Mouse (Mus musculus) mesoderm, embryonic 11.5 days (tissue): ENCODE measurements around the gene Nceh1.

Source experiments
- DNase-seq: peaks from one replicate; pipeline ENCODE4 v3.0.0-alpha.2; 2012; ENCODE audit warnings: low read depth, low spot score

The Nceh1 gene

DNA sequence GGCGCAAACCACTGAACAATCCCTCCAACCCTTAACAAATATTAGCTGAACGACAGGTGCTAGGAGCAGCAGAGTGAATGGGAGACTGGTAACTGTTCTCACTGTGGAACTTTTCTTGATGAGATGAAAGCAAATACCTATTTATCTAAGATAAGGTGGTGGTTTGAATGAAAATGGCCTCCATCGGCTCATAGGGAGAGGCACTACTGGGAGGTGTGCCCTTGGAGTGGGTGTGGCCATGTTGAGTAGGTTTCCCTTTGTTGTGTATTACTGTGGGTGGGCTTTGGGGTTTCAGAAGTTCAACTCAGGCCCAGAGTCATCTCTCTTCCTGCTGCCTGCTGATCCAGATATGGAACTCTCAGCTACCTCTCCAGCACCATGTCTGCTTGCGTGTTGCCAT lies 8.1 kb downstream of the Nceh1 start:
- no peak for DNase-seq

DNA sequence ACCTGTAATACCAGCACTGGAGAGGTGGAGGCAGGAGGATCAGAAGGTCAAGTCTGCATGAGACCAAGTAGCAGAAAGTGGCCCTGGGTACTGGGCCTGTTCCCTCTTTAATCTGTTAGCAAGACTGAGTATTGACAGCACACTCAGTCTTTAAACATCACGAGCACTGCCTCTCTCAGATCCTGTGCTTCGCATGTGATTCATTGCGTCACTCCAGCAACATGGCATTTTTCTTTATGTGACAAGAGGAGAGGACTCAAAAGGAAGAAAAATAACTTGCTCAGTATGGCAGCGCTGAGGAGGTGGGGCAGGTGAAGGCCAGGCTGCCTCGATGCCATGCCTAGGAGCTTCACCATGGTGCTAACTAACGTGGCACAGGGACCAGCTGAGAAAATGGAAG lies 9.1 kb downstream of the Nceh1 start:
- no peak for DNase-seq

DNA sequence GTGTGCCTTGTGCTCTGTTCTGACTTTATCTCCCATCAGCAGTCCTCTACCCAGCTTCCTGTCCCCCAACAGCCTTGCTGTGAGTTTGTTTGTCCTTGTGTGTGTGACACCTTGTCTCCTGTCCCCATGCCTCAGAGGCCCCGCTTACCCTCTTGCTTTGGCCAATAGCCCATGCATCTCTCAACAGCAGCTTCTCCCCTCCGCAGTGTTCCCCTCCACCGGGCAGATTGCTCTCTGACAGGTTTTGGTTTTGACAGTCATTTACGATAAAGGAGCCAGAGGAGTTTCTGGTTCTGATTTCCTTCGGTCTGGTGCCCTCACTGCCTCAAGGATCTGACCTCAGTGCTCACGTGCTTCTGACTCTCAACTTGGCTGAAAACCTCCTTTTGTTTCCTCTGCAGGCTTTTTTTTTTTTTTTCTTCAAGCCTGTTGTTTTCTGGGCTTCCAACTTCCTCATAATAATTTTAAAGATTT lies 11.1 kb downstream of the Nceh1 start:
- no peak for DNase-seq

DNA sequence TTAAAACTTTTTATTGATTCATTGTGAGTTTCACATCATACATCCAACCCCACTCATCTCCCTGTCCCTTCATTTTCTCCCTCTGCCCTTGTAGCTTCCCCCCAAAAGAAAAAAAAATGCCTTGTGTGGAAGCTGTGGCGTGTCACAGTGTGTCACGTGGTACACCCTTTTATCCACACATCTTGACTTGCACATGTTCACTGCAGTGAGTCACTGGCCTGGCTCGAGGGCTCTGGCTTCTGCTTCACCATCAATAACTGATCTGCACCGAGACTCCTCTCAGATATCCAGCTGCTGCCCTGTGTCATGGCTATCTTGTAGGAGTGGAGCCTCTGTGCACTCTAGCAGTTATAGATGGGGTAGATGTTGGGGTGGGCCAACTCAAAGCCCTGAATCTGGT lies 12.4 kb downstream of the Nceh1 start:
- DNase-seq: no peak

DNA sequence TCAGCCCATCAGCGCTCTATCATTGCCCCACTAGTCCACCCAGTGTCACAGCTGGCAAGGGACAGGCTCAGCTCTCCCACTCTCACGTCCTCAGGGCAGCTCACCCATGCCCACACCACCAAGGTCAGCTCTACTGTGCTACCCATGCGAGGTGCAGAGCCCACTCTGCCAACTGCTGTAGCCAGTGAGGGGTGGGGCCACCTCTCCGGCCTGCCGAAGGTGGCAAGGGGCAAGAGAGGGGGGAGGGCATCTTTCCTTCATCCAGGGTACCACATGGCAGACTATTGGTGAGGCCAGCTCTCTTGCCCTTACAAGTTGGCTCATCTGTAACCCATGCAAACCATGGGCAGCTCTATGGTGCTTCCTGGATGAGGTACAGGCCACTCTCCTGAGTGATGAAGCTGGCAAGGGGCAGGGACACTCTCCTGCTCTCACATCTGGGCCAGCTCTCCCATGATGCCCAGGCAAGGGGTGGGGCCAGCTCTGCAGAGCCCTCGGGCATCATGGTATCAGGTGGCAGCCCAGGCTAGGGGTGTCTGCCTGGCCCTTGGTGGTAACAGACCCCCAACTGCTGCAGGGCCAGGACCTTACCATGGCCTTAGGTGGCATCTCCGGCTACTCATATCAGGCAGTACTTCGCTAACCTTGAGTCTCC lies 12.9 kb downstream of the Nceh1 start:
- DNase-seq: no peak

DNA sequence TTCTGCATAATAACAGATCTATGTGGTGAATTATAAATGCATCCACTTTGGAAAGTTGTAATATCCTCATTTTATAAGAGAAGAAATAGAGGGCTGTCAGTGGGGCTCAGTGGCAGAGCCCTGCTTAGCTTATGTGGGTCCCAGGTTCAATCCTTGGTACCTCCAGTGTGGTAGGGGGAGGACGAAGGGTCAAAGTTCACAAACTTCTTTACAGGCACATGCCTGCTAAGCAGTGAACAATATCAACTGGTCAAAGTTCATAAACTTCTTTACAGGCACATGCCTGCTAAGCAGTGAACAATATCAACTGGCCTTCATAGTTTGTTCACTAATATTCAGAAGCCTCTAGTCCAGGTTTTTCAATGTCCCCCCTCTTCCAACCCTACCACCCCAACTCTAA lies 13.8 kb downstream of the Nceh1 start:
- no peak for DNase-seq

DNA sequence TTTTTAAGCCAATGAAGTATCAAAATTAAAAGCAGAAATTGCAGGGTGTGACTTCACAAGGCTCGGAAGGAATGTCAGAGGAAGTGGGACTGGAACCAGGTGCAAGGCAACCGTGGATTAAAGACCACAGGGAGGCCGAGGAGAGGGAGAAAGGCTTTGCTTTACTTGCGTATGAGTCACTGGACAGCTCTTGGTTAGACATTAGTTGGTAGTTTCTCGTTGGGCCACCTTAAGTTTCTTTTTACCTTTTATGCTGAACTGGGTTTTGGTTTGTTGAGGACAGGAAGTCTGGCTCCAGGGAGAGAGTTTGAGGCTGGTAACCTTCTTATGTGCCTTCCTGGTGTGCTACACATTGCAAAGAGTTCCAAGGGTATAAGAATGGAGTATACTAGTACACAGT lies 15.1 kb downstream of the Nceh1 start:
- no peak for DNase-seq

DNA sequence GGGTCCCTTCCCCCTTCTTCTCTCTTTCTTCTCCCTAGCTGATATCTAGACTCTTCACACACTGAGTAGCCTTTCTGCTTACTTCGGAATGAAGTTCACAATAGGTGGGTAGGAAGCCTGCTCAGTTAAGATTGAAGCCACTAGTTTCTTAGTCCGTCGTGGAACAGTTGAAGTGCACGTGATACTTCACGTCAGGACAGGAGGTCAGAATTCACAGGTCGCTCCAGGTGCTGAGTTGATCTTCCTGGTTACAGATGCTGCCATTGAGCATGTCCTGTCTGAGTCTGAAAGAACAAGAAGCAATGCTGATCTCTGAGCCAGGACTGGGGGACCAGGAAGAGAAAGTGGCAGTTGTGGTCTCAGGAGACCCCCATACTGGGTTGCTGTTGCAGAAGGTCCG lies 16.4 kb downstream of the Nceh1 start:
- DNase-seq: no peak

DNA sequence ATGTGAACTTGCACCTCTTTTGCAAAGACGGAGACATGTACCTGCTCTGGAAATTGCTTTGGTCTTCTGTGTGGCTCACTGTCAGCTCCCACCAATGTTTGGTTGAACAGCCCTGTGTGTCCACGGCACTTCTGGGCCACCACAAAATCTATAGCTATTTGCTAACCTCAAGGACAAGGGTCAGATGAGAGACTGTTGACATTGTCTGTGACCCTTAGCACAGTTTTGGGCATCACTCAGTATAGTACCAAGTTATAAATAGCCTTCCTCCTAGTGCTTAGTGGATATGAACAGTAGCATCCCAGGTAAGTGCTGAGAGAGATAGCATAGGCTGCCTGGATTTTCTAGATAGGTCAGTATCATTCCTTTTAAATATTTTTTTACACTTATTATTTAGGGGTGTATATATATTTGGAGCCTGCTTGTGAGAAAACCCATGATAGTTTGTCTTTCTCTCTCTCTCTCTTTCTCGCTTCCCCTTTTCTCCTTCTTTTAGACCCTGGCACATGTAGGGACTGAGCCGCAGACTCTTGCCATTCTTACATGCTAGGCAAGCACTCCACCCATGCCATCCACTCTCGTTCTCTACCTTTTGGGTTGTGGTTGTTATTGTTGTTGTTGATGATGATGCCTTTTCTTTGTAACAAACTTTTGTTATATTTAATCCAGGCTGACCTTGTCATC lies 19.1 kb downstream of the Nceh1 start:
- no peak for DNase-seq

DNA sequence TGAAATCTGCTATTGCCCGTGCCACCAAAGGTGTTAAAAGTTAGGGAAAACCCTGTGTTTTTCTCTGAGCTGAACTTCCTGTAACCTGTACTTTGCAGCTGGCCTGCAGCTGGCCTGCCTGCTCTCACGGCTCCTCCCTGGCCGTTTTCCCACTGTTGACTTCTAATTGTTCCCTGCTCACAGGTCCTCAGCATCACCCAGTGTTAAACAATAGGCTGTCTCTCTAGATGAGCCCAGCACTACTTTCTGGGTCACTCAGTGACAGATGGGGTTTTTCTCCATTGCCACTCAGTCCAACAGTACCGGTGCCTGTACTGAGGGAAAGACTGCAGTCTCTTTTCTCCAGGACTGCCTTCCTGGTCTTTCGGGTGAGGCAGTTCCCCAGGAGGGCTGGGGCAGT lies 22.3 kb downstream of the Nceh1 start:
- DNase-seq: no peak

DNA sequence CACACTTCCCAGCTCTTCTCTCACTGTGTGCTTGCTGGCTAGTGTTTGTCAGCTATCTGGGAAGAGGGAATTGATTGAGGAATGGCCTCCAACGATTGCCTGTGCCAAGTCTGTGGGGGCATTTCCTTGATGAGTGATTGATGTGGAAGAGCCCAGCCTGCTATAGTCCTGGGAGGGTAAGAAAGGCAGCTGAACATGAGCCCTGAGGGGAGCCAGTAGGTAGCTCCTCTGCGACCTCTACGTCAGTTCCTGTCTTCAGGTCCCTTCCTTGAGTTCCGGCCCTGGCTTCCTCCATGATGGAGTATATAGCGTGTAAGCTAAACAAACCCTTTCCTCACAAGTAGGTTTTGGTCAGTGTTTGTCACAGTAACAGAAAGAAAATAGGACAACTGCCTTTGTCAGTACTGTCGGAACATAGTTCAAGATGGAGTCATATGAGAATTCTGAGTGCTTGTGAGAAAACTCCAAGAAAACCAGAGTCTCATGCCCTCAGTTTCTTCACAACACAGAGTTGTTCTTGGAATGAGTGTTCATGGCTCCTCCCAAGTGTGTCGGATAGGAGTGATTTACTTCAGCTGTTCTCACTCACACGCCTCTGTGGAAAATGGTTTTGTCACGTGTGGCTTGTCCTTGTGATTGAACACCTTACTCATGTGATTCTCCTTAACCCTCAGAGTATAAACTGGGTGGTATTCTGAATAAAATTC lies 22.9 kb downstream of the Nceh1 start:
- no peak for DNase-seq

DNA sequence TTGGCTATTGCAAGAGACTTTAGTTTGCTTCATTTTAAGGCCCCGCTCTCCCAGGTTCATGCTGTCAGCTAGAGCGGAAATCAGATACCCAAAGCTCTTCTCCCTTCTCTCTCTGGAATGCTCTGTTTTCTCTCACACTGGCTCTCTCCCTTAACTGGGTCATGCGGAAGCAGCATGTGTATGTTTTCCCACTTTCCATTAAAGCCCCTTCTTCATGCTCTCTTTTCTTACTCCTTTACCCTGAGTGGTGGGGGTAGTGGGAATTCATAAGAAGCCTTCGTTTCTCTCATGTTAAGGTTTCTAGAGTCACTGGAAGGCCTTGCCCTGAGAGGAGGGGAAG lies 23.4 kb downstream of the Nceh1 start:
- no peak for DNase-seq

DNA sequence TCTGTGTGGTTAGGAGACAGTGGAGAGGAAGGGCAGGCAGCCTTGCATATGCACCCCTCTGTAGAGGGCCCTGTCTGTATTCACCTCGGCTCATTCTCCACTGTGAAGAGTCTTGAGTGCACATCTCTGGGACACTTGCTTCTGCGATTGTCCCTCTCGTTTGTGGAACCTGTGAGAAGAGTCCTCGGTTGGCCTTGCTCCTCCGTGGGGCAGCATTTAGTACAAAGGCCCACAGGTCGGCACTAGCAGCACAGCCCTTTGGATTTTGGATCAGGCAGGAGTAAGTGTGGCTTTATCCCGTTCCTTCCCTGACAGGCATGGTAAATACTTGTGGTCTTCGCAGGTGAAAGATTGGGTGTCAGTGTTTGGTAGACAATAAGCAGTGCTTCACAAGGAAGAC lies 23.8 kb downstream of the Nceh1 start:
- no peak for DNase-seq

DNA sequence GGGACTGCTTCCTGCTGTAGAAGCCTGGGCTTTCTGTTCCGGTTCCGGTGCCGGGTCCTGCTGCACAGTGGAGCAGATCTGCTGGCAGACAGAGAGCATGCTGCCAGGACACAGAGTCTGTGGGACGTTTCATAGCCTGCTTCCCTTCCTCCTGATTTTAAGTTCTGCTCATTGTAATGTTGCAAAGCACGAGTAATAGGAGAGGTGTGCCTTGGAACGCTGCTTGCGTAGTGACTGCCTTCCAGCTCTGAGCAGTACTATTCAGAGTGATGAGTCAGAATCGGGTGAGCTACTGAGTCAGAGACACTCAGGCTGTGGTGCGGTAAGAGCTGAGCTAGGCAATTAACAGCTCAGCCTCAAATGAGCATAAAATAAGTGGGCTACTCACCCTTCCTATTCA lies 26.9 kb downstream of the Nceh1 start:
- no peak for DNase-seq

DNA sequence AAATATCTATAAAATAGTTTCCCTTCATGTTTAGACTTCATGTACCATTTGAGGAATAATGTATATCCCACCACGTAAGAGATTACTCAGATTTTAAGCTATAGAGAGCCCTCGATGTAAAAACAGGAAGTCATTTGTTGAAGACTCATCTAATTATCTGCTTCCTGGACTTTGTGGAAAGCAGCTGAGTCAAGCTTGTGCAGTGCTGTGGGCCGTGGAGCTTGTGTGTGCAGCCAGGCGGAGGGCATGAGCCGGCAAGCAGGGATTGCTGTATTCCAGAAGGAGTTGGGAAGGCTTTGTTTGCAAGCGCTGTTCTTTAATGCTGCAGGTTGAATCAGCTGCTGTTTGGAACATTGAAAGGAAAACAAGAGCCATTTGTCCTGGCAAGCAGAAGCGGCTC lies 27.5 kb downstream of the Nceh1 start:
- no peak for DNase-seq

DNA sequence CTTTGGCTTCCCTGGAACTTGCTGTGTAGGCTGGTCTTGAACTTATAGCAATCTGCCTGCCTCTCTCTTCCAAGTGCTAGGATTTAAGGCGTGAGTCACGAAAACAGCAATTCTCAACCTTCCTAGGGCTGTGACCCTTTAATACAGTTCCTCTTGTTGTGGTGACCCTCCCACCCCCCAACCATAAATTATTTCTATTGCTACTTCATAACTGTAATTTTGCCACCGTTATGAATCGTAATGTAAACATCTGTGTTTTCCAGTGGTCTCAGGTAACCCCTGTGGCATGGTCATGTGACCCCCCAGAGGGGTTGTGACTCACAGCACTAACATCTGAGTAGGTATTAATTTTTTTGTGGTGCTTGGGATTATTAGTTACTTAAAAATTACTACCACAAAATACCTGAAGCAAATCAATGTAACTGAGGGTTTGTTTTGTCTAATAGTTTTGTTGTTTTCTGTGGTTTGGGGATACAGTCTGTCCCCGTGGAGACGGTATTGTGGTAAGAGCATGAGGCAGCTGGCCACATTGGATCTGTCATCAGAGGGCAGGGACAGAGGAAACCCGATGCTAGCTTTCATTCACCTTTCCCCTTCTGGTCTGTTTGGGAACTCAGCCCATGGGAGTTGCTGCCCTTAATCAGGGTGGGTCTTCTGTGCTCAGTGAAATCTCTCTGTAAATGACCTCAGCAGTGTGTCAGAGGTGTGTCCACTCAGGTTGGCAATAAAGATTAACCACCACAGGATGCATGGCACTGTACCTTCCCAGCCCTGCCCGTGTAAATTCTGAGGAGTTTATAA lies 31.5 kb downstream of the Nceh1 start:
- DNase-seq: no peak

DNA sequence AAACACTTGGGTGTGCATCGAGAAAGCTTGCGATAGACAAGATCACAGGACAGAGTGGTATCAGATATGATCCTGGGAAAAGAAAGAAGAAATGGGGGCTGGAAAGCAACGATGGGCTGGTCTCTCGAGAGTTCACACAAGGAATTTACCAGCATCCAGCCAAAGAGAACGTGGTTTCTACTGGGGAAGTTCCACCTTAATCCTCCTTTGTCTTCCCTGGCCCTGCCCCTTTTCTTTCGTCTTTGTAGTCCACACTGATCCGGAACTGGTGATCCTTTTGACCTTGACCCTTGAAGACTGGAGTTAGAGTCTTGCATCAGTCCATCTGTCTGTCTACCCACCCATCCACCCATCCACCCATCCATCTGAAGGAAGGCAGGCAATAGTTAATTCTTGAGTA lies 34.6 kb downstream of the Nceh1 start:
- no peak for DNase-seq

DNA sequence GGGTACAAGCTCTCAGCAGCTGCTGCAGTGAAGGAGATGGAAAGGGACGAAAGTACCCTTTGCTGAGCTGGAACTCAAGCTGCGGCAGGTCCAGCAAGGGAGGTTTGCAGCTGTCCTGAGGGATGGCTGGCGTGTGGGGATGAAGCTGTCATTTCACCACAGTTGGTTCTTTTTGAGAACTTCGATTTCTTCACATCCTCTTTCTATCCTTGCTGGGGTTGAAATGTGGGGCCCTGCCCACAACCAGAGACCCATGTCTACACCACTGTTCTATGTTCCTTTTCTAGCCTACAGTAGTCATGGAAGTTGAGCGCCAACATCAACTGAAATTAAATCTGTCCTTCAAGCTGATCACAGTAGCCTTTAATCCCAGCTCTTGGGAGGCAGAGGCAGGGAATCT lies 35.8 kb downstream of the Nceh1 start:
- no peak for DNase-seq

DNA sequence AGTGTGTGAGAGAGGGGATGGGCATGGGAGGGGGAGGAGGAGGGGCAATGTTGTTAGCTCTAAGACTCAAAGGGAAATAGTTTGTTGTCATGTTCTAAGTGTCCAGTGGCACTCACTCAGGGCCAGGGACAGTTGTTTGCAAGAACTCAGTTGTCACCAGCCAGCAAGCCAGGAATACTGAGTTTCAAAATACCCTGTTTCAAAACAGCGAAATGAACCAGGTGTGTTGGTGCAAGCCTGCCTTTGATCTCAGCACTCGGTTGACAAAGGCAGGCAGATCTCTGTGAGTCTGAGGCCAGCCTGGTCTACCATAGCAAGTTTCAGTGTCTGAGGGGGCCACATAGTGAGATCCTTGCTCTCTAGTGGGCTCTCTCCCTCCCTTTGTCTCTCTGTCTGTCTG lies 39.3 kb downstream of the Nceh1 start:
- no peak for DNase-seq

DNA sequence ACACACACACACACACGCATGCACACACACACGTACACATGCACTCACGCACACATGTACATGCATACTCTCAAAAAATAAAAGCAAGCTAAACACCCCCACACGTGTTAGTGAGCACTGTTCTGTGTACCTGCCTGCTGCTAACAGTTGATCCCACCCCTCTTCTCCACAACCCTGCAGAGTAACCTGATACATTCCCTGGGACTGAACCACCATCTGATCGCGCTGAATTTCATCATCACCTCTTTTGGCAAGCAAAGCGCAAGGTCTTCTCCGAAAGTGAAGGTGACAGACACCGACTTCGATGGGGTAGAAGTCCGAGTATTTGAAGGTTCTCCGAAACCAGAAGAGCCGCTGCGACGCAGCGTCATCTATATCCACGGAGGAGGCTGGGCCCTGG lies 39.7 kb downstream of the Nceh1 start:
- no peak for DNase-seq

DNA sequence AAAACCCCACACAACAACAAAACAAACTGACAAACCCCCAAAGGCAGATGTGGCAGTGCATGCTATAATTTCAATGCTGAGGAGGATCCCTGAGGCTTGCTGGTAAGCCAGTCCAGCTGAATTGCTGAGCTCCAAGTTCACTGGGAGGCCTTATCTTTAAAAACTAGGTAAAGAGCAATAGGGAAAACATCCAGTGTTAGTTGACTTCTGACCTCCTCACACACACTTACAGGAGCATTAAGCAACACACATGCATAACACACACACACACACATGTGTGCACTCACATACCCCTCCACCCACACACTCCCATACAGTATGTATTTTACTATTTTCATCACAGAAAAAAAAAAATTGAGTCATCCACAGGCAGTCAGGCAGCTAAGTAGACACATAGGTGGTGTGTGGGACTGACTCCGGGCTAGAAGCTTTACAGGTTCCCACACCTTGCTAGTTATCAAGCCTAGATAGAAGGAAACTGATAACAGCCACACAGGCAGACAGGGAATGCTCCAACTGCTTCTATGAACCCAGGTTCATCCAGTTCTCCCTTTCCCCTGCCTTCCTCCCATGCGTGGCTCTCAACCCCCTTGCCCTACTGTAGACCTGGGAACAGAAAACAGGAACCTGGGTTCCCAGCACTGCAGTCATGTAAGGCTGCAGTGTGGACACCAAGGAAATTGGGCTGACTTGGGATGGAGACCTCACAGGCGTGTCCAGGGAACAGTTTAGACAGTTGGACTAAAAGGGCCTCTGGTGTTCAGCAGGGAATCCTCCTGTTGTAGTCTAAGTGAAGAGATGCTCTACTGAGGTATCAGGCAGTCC lies 45.1 kb downstream of the Nceh1 start:
- no peak for DNase-seq
